ENCODE assay signal across 7 mouse cellular contexts in genomic region chr15:79832064-79832900, GRCm38 (mm10). TPM values are rescaled to one million over a fixed set of nuclear protein-coding genes. Genes with fewer than 3 reads are reported as not detected.
DNase-seq lines count a peak whose midpoint lies in the region; ATAC-seq lines count a peak whose summit lies in the region.

No protein-coding gene starts in this region.

- peak overlapping the region; percentile 91 for H3K4me3 ChIP-seq in hindbrain, embryonic 15.5 days

- no peak for ATAC-seq in hindbrain, embryonic 15.5 days (ENCODE audit: low FRiP score, low read depth)

- H3K4me2 ChIP-seq in hindbrain, embryonic 15.5 days = peak overlapping the region; percentile 97

- H3K27ac ChIP-seq in hindbrain, embryonic 15.5 days (replicated peaks) = peak overlapping the region; percentile 99

- intact Hi-C loops in left cerebral cortex, postnatal 14 days (cut with DNase I) = loop anchor here (5.0 to 10.0 kb wide), 2 partner anchors 100 to 253 kb away; no protein-coding TSS in a partner anchor

- 17% methylated on average over 18 of the region's 18 CpGs for WGBS in hindbrain, embryonic 15.5 days

- H3K4me1 ChIP-seq in hindbrain, embryonic 15.5 days (replicated peaks) = peaks cover 69% of the 10 kb centered on the region

- no peaks in the 10 kb centered on the region for H3K27me3 ChIP-seq in hindbrain, embryonic 15.5 days

- DNase-seq in ZHBTc4 (ENCODE audit: low read depth, low spot score) = peak; percentile 83
- peak; percentile 93 to 95 for DNase-seq in cerebellum, postnatal 10 days
- peak; percentile 80 to 87 for DNase-seq in frontal cortex, postnatal 36 days (ENCODE audit: low spot score in 2 of 2)
- DNase-seq in left cerebral cortex, postnatal 14 days (ENCODE audit: low spot score in 2 of 2) = peak; percentile 88
- DNase-seq in mesoderm, embryonic 11.5 days (ENCODE audit: low read depth, low spot score) = peak; percentile 86
- peak; percentile 53 for DNase-seq in skeletal muscle tissue, adult 2 months (ENCODE audit: low read depth, low spot score)

- no peaks in the 10 kb centered on the region for H3K9me3 ChIP-seq in hindbrain, embryonic 15.5 days

- peaks cover 7% of the 10 kb centered on the region; the same call in 1 of the 2 replicates for H3K36me3 ChIP-seq in hindbrain, embryonic 15.5 days

- H3K9ac ChIP-seq in hindbrain, embryonic 15.5 days = peak overlapping the region; percentile 91

RNA-seq across cellular contexts. Expression of gene Npcd, which starts 1.8 kb away (rescaled TPM):
- polyA plus RNA-seq in hindbrain, embryonic 15.5 days (2015; fragmentation: Nextera tagmentation; extraction: Ambion mirVana) = 0.44 TPM in 1 of 2 replicates, not detected in the other
- total RNA-seq in left cerebral cortex, postnatal 14 days (2021) = 10 to 100 TPM in 1 of 2 experiments, 1 to 10 TPM in 1; 7.3 to 53.6 TPM

RNA-seq across cellular contexts. Expression of gene Cbx6, which starts 2.2 kb away (rescaled TPM):
- polyA plus RNA-seq in hindbrain, embryonic 15.5 days (2015; fragmentation: Nextera tagmentation; extraction: Ambion mirVana) = 60.8 and 64.5 TPM in 2 replicates
- 100 to 1,000 TPM; 429 to 483 TPM for total RNA-seq in left cerebral cortex, postnatal 14 days (2021)

RNA-seq across cellular contexts. Expression of gene Nptxr, which starts 27.7 kb away (rescaled TPM):
- polyA plus RNA-seq in hindbrain, embryonic 15.5 days (2015; fragmentation: Nextera tagmentation; extraction: Ambion mirVana) = 49.9 and 61.3 TPM in 2 replicates
- total RNA-seq in left cerebral cortex, postnatal 14 days (2021) = 100 to 1,000 TPM; 693 to 768 TPM

RNA-seq across cellular contexts. Expression of gene Dnal4, which starts 54.6 kb away (rescaled TPM):
- 68.7 and 69.6 TPM in 2 replicates for polyA plus RNA-seq in hindbrain, embryonic 15.5 days (2015; fragmentation: Nextera tagmentation; extraction: Ambion mirVana)
- total RNA-seq in left cerebral cortex, postnatal 14 days (2021) = 10 to 100 TPM; 37.5 to 39.7 TPM

RNA-seq across cellular contexts. Expression of gene Apobec3, which starts 59.2 kb away (rescaled TPM):
- 4.3 and 5.7 TPM in 2 replicates for polyA plus RNA-seq in hindbrain, embryonic 15.5 days (2015; fragmentation: Nextera tagmentation; extraction: Ambion mirVana)
- 1 to 10 TPM; 4.2 to 5.1 TPM for total RNA-seq in left cerebral cortex, postnatal 14 days (2021)
